Comparison of ENCODE assay signal across 29 mouse cellular contexts in genomic region chr2:180277773-180278320, GRCm38 (mm10). TPM values are rescaled to one million over a fixed set of nuclear protein-coding genes. Genes with fewer than 3 reads are reported as not detected.
DNase-seq lines count a peak whose midpoint lies in the region; ATAC-seq and TF ChIP-seq lines count a peak whose summit lies in the region.
"Had no signal": no experiment of that assay in that cellular context is flagged by ENCODE, and none has a peak within 500 bp of the region (broad histone marks: within the 10 kb centered on the region; RNA-seq: fewer than 3 reads in every experiment).

No protein-coding gene starts in this region.

- WGBS in embryonic facial prominence, embryonic 13.5 days: 55% methylated on average over 8 of the region's 8 CpGs
- WGBS in embryonic facial prominence, embryonic 10.5 days: 68% methylated on average over 8 of the region's 8 CpGs
- WGBS in lung, embryonic 14.5 days: 57% methylated on average over 8 of the region's 8 CpGs
- 50% methylated on average over 8 of the region's 8 CpGs for WGBS in intestine, embryonic 14.5 days
- 58% methylated on average over 8 of the region's 8 CpGs for WGBS in stomach, embryonic 15.5 days

- DNase-seq in embryonic facial prominence, embryonic 10.5 days (ENCODE audit: low spot score): no peak
- no peak for DNase-seq in lung, embryonic 14.5 days
- no peak for DNase-seq in lung, postnatal 25 days (ENCODE audit: low spot score)
- DNase-seq in intestine, embryonic 14.5 days (ENCODE audit: low spot score): no peak
- no peak for DNase-seq in adrenal gland, postnatal 4 days (ENCODE audit: low spot score in 2 of 2)
- DNase-seq: adrenal gland, postnatal 10 days; gastrocnemius, postnatal 36 days; heart, postnatal 14 days; kidney, adult 9 months; liver, embryonic 13.5 days; lung, postnatal 10 days; right cerebral cortex, postnatal 4 days; thymus, postnatal 36 days had no signal

- no peak overlapping the region for H3K4me2 ChIP-seq in embryonic facial prominence, embryonic 13.5 days
- H3K4me2 ChIP-seq in lung, embryonic 14.5 days: no peak overlapping the region
- H3K4me2 ChIP-seq in intestine, embryonic 14.5 days (ENCODE audit: low read length): no peak overlapping the region
- no peak overlapping the region for H3K4me2 ChIP-seq in stomach, embryonic 15.5 days
- H3K4me2 ChIP-seq: heart, embryonic 12.5 days; hindbrain, embryonic 15.5 days; limb, embryonic 13.5 days; midbrain, embryonic 15.5 days had no signal

- no peak for TF ChIP-seq CTCF in lung, embryonic 14.5 days (IDR thresholded peaks at IDR 0.05; ENCODE audit: low read depth)

- no peak overlapping the region for H3K27ac ChIP-seq in embryonic facial prominence, embryonic 13.5 days
- H3K27ac ChIP-seq in embryonic facial prominence, embryonic 10.5 days (replicated peaks): no peak overlapping the region
- peak overlapping the region; percentile 78 for H3K27ac ChIP-seq in lung, embryonic 14.5 days (ENCODE audit: low read depth)
- peak overlapping the region; percentile 82 for H3K27ac ChIP-seq in intestine, embryonic 14.5 days (ENCODE audit: low read depth)
- peak overlapping the region; percentile 91 for H3K27ac ChIP-seq in stomach, embryonic 15.5 days
- H3K27ac ChIP-seq: hindbrain, embryonic 15.5 days; limb, embryonic 13.5 days; liver, embryonic 13.5 days; midbrain, embryonic 15.5 days had no signal

- H3K4me1 ChIP-seq in embryonic facial prominence, embryonic 13.5 days: peaks cover 18% of the 10 kb centered on the region
- peaks cover 32% of the 10 kb centered on the region for H3K4me1 ChIP-seq in embryonic facial prominence, embryonic 10.5 days
- H3K4me1 ChIP-seq in lung, embryonic 14.5 days (ENCODE audit: insufficient read depth): peaks cover 22% of the 10 kb centered on the region
- peaks cover 3% of the 10 kb centered on the region; the same call in 1 of the 2 replicates for H3K4me1 ChIP-seq in intestine, embryonic 14.5 days (replicated peaks; ENCODE audit: control insufficient read depth, insufficient read depth, low read length)
- H3K4me1 ChIP-seq in stomach, embryonic 15.5 days: peaks cover 30% of the 10 kb centered on the region

- no peaks in the 10 kb centered on the region for H3K36me3 ChIP-seq in embryonic facial prominence, embryonic 13.5 days
- no peaks in the 10 kb centered on the region for H3K36me3 ChIP-seq in embryonic facial prominence, embryonic 10.5 days (replicated peaks)
- H3K36me3 ChIP-seq in lung, embryonic 14.5 days (ENCODE audit: insufficient read depth): no peaks in the 10 kb centered on the region
- no peaks in the 10 kb centered on the region for H3K36me3 ChIP-seq in intestine, embryonic 14.5 days (ENCODE audit: control insufficient read depth, insufficient read depth, low read length)
- H3K36me3 ChIP-seq in stomach, embryonic 15.5 days: no peaks in the 10 kb centered on the region
- H3K36me3 ChIP-seq: heart, embryonic 12.5 days; hindbrain, embryonic 15.5 days; limb, embryonic 13.5 days; liver, embryonic 13.5 days; midbrain, embryonic 15.5 days had no signal

- no peak overlapping the region for H3K4me3 ChIP-seq in embryonic facial prominence, embryonic 13.5 days
- no peak overlapping the region for H3K4me3 ChIP-seq in embryonic facial prominence, embryonic 10.5 days
- no peak overlapping the region for H3K4me3 ChIP-seq in lung, embryonic 14.5 days (ENCODE audit: low read depth, low read length)
- H3K4me3 ChIP-seq in intestine, embryonic 14.5 days (ENCODE audit: low read depth, low read length): no peak overlapping the region
- no peak overlapping the region for H3K4me3 ChIP-seq in stomach, embryonic 15.5 days (replicated peaks)
- H3K4me3 ChIP-seq: heart, embryonic 12.5 days; hindbrain, embryonic 15.5 days; limb, embryonic 13.5 days; liver, embryonic 13.5 days; midbrain, embryonic 15.5 days; myocyte had no signal

- H3K9me3 ChIP-seq in embryonic facial prominence, embryonic 13.5 days: no peaks in the 10 kb centered on the region
- no peaks in the 10 kb centered on the region for H3K9me3 ChIP-seq in embryonic facial prominence, embryonic 10.5 days
- no peaks in the 10 kb centered on the region for H3K9me3 ChIP-seq in lung, embryonic 14.5 days (ENCODE audit: low read depth, low read length)
- no peaks in the 10 kb centered on the region for H3K9me3 ChIP-seq in intestine, embryonic 14.5 days (ENCODE audit: control insufficient read depth, low read length)
- H3K9me3 ChIP-seq in stomach, embryonic 15.5 days: no peaks in the 10 kb centered on the region
- H3K9me3 ChIP-seq: heart, embryonic 12.5 days; hindbrain, embryonic 15.5 days; limb, embryonic 13.5 days; liver, embryonic 13.5 days; midbrain, embryonic 15.5 days had no signal

- peaks cover 5% of the 10 kb centered on the region; the same call in 1 of the 2 replicates for H3K27me3 ChIP-seq in embryonic facial prominence, embryonic 13.5 days
- H3K27me3 ChIP-seq in embryonic facial prominence, embryonic 10.5 days (replicated peaks; ENCODE audit: low read depth, poor library complexity, severe bottlenecking): peaks cover 21% of the 10 kb centered on the region
- H3K27me3 ChIP-seq in lung, embryonic 14.5 days (ENCODE audit: insufficient read depth, low read length): no peaks in the 10 kb centered on the region
- H3K27me3 ChIP-seq in intestine, embryonic 14.5 days (replicated peaks; ENCODE audit: control insufficient read depth, insufficient read depth, low read length): no peaks in the 10 kb centered on the region
- no peaks in the 10 kb centered on the region for H3K27me3 ChIP-seq in stomach, embryonic 15.5 days (replicated peaks)
- H3K27me3 ChIP-seq: heart, embryonic 12.5 days; liver, embryonic 13.5 days had no signal

- H3K9ac ChIP-seq in embryonic facial prominence, embryonic 13.5 days: peak overlapping the region; percentile 32; the same call in 1 of the 2 replicates
- H3K9ac ChIP-seq in lung, embryonic 14.5 days: no peak overlapping the region
- no peak overlapping the region for H3K9ac ChIP-seq in intestine, embryonic 14.5 days (ENCODE audit: low read length)
- H3K9ac ChIP-seq in stomach, embryonic 15.5 days: no peak overlapping the region
- H3K9ac ChIP-seq: heart, embryonic 12.5 days; hindbrain, embryonic 15.5 days; limb, embryonic 13.5 days; liver, embryonic 13.5 days; midbrain, embryonic 15.5 days had no signal

- no peak for ATAC-seq in embryonic facial prominence, embryonic 13.5 days (ENCODE audit: insufficient number of reproducible peaks, insufficient read depth, low FRiP score, low TSS enrichment, low read depth)
- ATAC-seq in lung, embryonic 14.5 days (ENCODE audit: insufficient read depth): no peak
- no peak for ATAC-seq in intestine, embryonic 14.5 days (replicated peaks; ENCODE audit: low FRiP score, low TSS enrichment, low read depth)
- no peak for ATAC-seq in stomach, embryonic 15.5 days (ENCODE audit: insufficient read depth, low FRiP score, low read depth)
- ATAC-seq in CD4-positive, CD25-positive, alpha-beta regulatory T cell, adult 4 months: no peak
- ATAC-seq: activated CD4-positive, CD25-positive, alpha-beta regulatory T cell, adult 4 months; forebrain, embryonic 14.5 days; midbrain, embryonic 15.5 days had no signal

RNA-seq across cellular contexts. Expression of gene Cables2, which starts 4.6 kb away (rescaled TPM):
- 11.6 and 14.6 TPM in 2 replicates for polyA plus RNA-seq in embryonic facial prominence, embryonic 13.5 days (2015; fragmentation: Nextera tagmentation; extraction: Ambion mirVana)
- 12.7 and 13.2 TPM in 2 replicates for polyA plus RNA-seq in embryonic facial prominence, embryonic 10.5 days (2016; fragmentation: Nextera tagmentation; extraction: Ambion mirVana)
- polyA plus RNA-seq in lung, embryonic 14.5 days (2014; fragmentation: Nextera tagmentation; extraction: Ambion mirVana): 24.0 and 25.6 TPM in 2 replicates
- polyA plus RNA-seq in intestine, embryonic 14.5 days (2014; fragmentation: Nextera tagmentation; extraction: Ambion mirVana): 17.1 and 20.3 TPM in 2 replicates
- polyA plus RNA-seq in stomach, embryonic 15.5 days (2015; fragmentation: Nextera tagmentation; extraction: Ambion mirVana): 14.5 and 15.2 TPM in 2 replicates
- 1 to 10 TPM; 5.2 to 8.1 TPM for polyA plus RNA-seq in CD4-positive, CD25-positive, alpha-beta regulatory T cell, adult 4 months (2017; shearing (Covaris generic))
- 10 to 100 TPM; 19.8 to 21.2 TPM for total RNA-seq in adrenal gland, postnatal 4 days (2021)

RNA-seq across cellular contexts. Expression of gene Rbbp8nl, which starts 11.8 kb away (rescaled TPM):
- 1.6 and 1.7 TPM in 2 replicates for polyA plus RNA-seq in embryonic facial prominence, embryonic 13.5 days (2015; fragmentation: Nextera tagmentation; extraction: Ambion mirVana)
- 0.92 and 1.7 TPM in 2 replicates for polyA plus RNA-seq in embryonic facial prominence, embryonic 10.5 days (2016; fragmentation: Nextera tagmentation; extraction: Ambion mirVana)
- polyA plus RNA-seq in lung, embryonic 14.5 days (2014; fragmentation: Nextera tagmentation; extraction: Ambion mirVana): 1.9 and 2.3 TPM in 2 replicates
- 2.5 and 2.7 TPM in 2 replicates for polyA plus RNA-seq in intestine, embryonic 14.5 days (2014; fragmentation: Nextera tagmentation; extraction: Ambion mirVana)
- 3.1 and 3.4 TPM in 2 replicates for polyA plus RNA-seq in stomach, embryonic 15.5 days (2015; fragmentation: Nextera tagmentation; extraction: Ambion mirVana)
- not detected for polyA plus RNA-seq in CD4-positive, CD25-positive, alpha-beta regulatory T cell, adult 4 months (2017; shearing (Covaris generic))
- total RNA-seq in adrenal gland, postnatal 4 days (2021): not detected
- total RNA-seq: adrenal gland, postnatal 10 days; common myeloid progenitor, adult 5-6 weeks; gastrocnemius, postnatal 36 days; heart, postnatal 14 days; layer of hippocampus, postnatal 14 days; left cerebral cortex, postnatal 10 days; megakaryocyte-erythroid progenitor cell, adult 5-6 weeks had no signal
- polyA plus RNA-seq: activated CD4-positive, CD25-positive, alpha-beta regulatory T cell, adult 4 months; erythroblast, embryonic 14.5 days; forebrain, embryonic 14.5 days; heart, embryonic 12.5 days; hindbrain, embryonic 15.5 days; liver, embryonic 13.5 days; midbrain, embryonic 15.5 days; myocyte; neural tube, embryonic 14.5 days had no signal

RNA-seq across cellular contexts. Expression of gene Rps21, which starts 20.7 kb away (rescaled TPM):
- polyA plus RNA-seq in embryonic facial prominence, embryonic 13.5 days (2015; fragmentation: Nextera tagmentation; extraction: Ambion mirVana): 653 and 689 TPM in 2 replicates
- 569 and 585 TPM in 2 replicates for polyA plus RNA-seq in embryonic facial prominence, embryonic 10.5 days (2016; fragmentation: Nextera tagmentation; extraction: Ambion mirVana)
- polyA plus RNA-seq in lung, embryonic 14.5 days (2014; fragmentation: Nextera tagmentation; extraction: Ambion mirVana): 630 and 724 TPM in 2 replicates
- 771 and 871 TPM in 2 replicates for polyA plus RNA-seq in intestine, embryonic 14.5 days (2014; fragmentation: Nextera tagmentation; extraction: Ambion mirVana)
- 516 and 531 TPM in 2 replicates for polyA plus RNA-seq in stomach, embryonic 15.5 days (2015; fragmentation: Nextera tagmentation; extraction: Ambion mirVana)
- polyA plus RNA-seq in CD4-positive, CD25-positive, alpha-beta regulatory T cell, adult 4 months (2017; shearing (Covaris generic)): 1,000 to 10,000 TPM in 1 of 2 experiments, 100 to 1,000 TPM in 1; 875 to 1,561 TPM
- total RNA-seq in adrenal gland, postnatal 4 days (2021): 1,000 to 10,000 TPM; 1,005 to 1,051 TPM

RNA-seq across cellular contexts. Expression of gene Lama5, which starts 52.2 kb away (rescaled TPM):
- polyA plus RNA-seq in embryonic facial prominence, embryonic 13.5 days (2015; fragmentation: Nextera tagmentation; extraction: Ambion mirVana): 19.0 and 25.2 TPM in 2 replicates
- 19.6 and 25.3 TPM in 2 replicates for polyA plus RNA-seq in embryonic facial prominence, embryonic 10.5 days (2016; fragmentation: Nextera tagmentation; extraction: Ambion mirVana)
- polyA plus RNA-seq in lung, embryonic 14.5 days (2014; fragmentation: Nextera tagmentation; extraction: Ambion mirVana): 95.0 and 95.1 TPM in 2 replicates
- 63.7 and 65.1 TPM in 2 replicates for polyA plus RNA-seq in intestine, embryonic 14.5 days (2014; fragmentation: Nextera tagmentation; extraction: Ambion mirVana)
- polyA plus RNA-seq in stomach, embryonic 15.5 days (2015; fragmentation: Nextera tagmentation; extraction: Ambion mirVana): 45.6 and 47.5 TPM in 2 replicates
- polyA plus RNA-seq in CD4-positive, CD25-positive, alpha-beta regulatory T cell, adult 4 months (2017; shearing (Covaris generic)): 1 to 10 TPM in 1 of 2 experiments, under 1 TPM in 1; 0.30 to 1.4 TPM
- 10 to 100 TPM; 47.5 to 66.5 TPM for total RNA-seq in adrenal gland, postnatal 4 days (2021)

RNA-seq across cellular contexts. Expression of gene Gata5, which starts 56.7 kb away (rescaled TPM):
- 0.18 TPM in 1 of 2 replicates, not detected in the other for polyA plus RNA-seq in embryonic facial prominence, embryonic 13.5 days (2015; fragmentation: Nextera tagmentation; extraction: Ambion mirVana)
- polyA plus RNA-seq in embryonic facial prominence, embryonic 10.5 days (2016; fragmentation: Nextera tagmentation; extraction: Ambion mirVana): 0.57 and 0.65 TPM in 2 replicates
- polyA plus RNA-seq in lung, embryonic 14.5 days (2014; fragmentation: Nextera tagmentation; extraction: Ambion mirVana): 37.4 and 42.7 TPM in 2 replicates
- 7.9 and 8.1 TPM in 2 replicates for polyA plus RNA-seq in intestine, embryonic 14.5 days (2014; fragmentation: Nextera tagmentation; extraction: Ambion mirVana)
- 5.5 and 6.0 TPM in 2 replicates for polyA plus RNA-seq in stomach, embryonic 15.5 days (2015; fragmentation: Nextera tagmentation; extraction: Ambion mirVana)
- not detected for polyA plus RNA-seq in CD4-positive, CD25-positive, alpha-beta regulatory T cell, adult 4 months (2017; shearing (Covaris generic))
- under 1 TPM; 0.45 to 0.65 TPM for total RNA-seq in adrenal gland, postnatal 4 days (2021)
- total RNA-seq: common myeloid progenitor, adult 5-6 weeks; gastrocnemius, postnatal 36 days; layer of hippocampus, postnatal 14 days; left cerebral cortex, postnatal 10 days; megakaryocyte-erythroid progenitor cell, adult 5-6 weeks had no signal
- polyA plus RNA-seq: activated CD4-positive, CD25-positive, alpha-beta regulatory T cell, adult 4 months; erythroblast, embryonic 14.5 days; forebrain, embryonic 14.5 days; hindbrain, embryonic 15.5 days; midbrain, embryonic 15.5 days; myocyte; neural tube, embryonic 14.5 days had no signal

Comparison
In these comparisons a context has a peak if more than half of its experiments do, and no peak if none do; other contexts are left out.
1. H3K27ac ChIP-seq: peak in lung, embryonic 14.5 days (single experiment), intestine, embryonic 14.5 days (single experiment) and stomach, embryonic 15.5 days (single experiment); none in embryonic facial prominence, embryonic 13.5 days (single experiment) and embryonic facial prominence, embryonic 10.5 days (single experiment).